Mouse (Mus musculus): ENCODE measurements around the gene Col25a1.

- TF ChIP-seq POLR2A (IDR thresholded peaks at IDR 0.05; ENCODE audit: borderline replicate concordance, extremely low read depth, insufficient read depth, insufficient read length, poor library complexity, severe bottlenecking) (no peak), CTCF (IDR thresholded peaks at IDR 0.05; ENCODE audit: borderline replicate concordance, extremely low read depth, insufficient read depth, insufficient read length) (no peak)
Measured at GRCm38 (mm10) chr3:130090460-130090859, 40.8 kb upstream of the Col25a1 start.
